Mouse (Mus musculus): ENCODE data around the gene Fgl2. TPM values are rescaled to one million over a fixed set of nuclear protein-coding genes. Genes with fewer than 3 reads are reported as not detected.

The Fgl2 gene
- polyA plus RNA-seq, 1 experiment from 2014 or later: 13.0 TPM

DNA sequence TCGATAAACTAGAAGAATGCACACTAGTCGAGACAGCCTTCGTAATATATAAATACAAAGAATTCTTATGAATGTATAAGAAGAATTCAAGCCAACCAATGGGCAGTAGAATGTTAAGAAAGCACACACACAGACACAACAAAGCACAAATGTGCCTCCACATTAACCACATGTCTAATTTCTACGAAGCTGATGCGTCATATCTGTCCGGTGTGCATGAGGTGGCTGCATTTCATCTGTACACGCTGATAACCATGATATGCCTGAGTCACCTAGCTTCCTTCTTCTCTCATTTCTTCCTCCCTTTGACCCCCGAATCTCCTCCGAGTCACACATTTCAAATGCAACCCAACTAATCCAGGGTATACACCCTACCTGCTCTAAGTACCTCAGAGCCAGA lies 12.5 kb downstream of the Fgl2 start:
- 82% methylated on average over 9 of the region's 9 CpGs for WGBS
- H3K36me3 ChIP-seq: no peaks in the 10 kb centered on the region
- no peaks in the 10 kb centered on the region for H3K27me3 ChIP-seq (replicated peaks)
- no peak overlapping the region for H3K4me2 ChIP-seq
- H3K4me1 ChIP-seq: peaks cover 22% of the 10 kb centered on the region
- H3K9me3 ChIP-seq: no peaks in the 10 kb centered on the region
- no peak for ATAC-seq (ENCODE audit: insufficient read depth, low FRiP score, low read depth)
- no peak overlapping the region for H3K27ac ChIP-seq
- H3K4me3 ChIP-seq (replicated peaks): no peak overlapping the region
- H3K9ac ChIP-seq: no peak overlapping the region

DNA sequence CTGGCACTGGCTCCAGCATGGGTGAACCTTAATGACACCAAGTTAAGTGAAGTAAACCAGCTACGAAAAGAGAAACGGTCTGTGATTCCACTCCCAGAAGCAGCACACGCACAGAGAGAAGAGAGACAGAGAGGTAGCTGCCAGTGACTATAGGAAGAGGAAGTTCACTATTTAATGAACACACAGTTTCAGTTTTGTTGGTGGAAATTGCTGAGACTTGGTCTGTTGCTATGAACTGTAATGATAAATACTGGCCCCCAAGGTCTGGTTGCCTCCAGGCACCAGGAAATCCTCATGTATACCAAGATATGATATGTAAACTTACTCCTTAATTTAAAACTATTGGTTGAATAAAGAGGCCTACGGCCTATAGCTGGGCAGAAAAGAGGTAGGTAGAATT lies 14.0 kb downstream of the Fgl2 start:
- Histone ChIP-seq H3K4me2 (no peak overlapping the region), H3K9me3 (no peaks in the 10 kb centered on the region), H3K27ac (no peak overlapping the region), H3K36me3 (no peaks in the 10 kb centered on the region), H3K4me3 (replicated peaks) (no peak overlapping the region), H3K9ac (no peak overlapping the region), H3K27me3 (replicated peaks) (no peaks in the 10 kb centered on the region), H3K4me1 (peaks cover 22% of the 10 kb centered on the region)
- ATAC-seq (ENCODE audit: insufficient read depth, low FRiP score, low read depth): no peak
- WGBS: 56% methylated on average over 4 of the region's 4 CpGs

DNA sequence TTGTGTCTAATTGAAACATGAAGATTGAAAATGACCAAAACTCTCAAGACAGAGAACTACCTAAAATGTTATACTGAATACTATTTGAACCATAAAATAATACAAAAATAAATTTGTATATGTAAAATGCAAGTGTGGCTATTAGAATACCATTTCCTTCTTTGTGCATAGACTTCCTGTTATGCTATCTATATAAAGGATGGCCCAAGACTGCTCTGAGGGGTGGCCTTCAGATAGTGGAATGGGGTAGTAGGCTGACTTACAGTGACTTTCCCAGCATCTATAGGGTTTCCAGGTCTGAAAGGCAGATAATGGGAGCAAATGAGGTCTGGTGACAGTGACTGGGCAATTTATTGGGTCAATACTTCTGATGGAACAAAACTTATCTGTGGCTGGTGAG lies 14.9 kb downstream of the Fgl2 start:
- ATAC-seq (ENCODE audit: insufficient read depth, low FRiP score, low read depth): no peak
- Histone ChIP-seq H3K27me3 (replicated peaks) (no peaks in the 10 kb centered on the region), H3K36me3 (no peaks in the 10 kb centered on the region), H3K9ac (no peak overlapping the region), H3K9me3 (no peaks in the 10 kb centered on the region), H3K4me2 (no peak overlapping the region), H3K4me1 (peaks cover 25% of the 10 kb centered on the region), H3K27ac (no peak overlapping the region), H3K4me3 (replicated peaks) (no peak overlapping the region)

DNA sequence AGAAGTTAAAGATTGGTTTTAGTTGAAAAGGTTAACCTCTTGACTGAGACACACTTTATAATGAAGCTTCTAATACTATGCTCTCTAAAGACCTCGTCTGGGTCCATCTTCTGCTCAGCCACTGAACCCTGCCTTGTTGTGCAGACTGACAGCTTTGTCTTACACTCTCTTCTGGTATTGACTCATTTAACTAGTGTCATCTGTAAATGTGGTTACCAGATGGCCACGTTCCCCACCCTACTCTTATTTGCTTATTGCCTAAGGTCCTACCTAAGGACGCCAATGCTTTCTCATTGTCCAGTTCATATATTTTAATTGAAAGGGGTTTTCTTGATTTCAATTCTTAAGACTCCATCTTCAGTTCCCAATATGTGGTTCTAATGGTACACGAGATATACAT lies 16.4 kb downstream of the Fgl2 start:
- no peak overlapping the region for H3K4me3 ChIP-seq (replicated peaks)
- ATAC-seq (ENCODE audit: insufficient read depth, low FRiP score, low read depth): no peak
- 77% methylated on average over 4 of the region's 4 CpGs for WGBS

DNA sequence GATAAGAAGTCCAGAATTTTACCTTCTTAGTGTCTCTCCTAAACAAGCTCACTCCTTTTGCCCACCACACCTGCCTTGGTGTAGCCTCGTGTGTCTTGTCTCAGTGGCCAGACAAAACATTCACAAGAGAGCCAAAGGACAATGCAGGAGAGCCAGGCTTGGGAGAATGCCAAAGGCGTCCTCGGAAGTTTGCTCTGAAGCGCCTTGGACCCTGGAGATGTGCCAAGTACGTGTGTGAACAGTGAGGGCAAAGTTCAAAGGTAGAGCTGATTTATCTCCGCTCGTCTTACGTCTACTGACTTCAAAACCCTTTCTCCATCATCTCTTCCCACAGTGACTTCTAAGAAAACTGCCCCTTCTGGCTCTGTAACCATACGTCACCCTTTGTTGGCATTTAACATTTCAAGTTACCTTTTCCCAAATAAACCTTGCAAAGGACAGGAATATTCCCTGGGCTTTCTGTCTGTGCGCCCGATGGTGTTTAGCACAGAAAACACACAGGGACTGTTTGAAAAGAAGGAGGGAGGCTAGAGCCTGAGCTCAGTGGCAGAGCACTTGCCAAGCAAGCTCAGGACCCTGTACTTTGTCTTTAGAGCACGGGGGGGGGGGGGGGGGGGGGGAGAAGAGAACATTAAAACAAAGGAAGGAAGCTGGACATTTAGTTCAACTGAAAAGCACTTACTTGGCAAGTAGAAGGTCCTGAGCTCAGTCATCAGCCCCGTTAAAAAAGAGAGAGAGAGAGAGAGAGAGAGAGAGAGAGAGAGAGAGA lies 19.4 kb downstream of the Fgl2 start:
- H3K9ac ChIP-seq: no peak overlapping the region
- H3K36me3 ChIP-seq: no peaks in the 10 kb centered on the region
- H3K4me1 ChIP-seq: 0 out of 2 replicates have a peak, but pooled peaks cover 2% of the 10 kb centered on the region
- no peak; the same call in 1 of the 2 replicates for ATAC-seq (ENCODE audit: insufficient read depth, low FRiP score, low read depth)
- H3K27me3 ChIP-seq (replicated peaks): no peaks in the 10 kb centered on the region
- WGBS: 19% methylated on average over 13 of the region's 13 CpGs
- no peak overlapping the region for H3K4me2 ChIP-seq
- no peak overlapping the region for H3K27ac ChIP-seq
- no peak overlapping the region for H3K4me3 ChIP-seq (replicated peaks)
- H3K9me3 ChIP-seq: no peaks in the 10 kb centered on the region

More for the DNA sequence above, 16.4 kb downstream of the Fgl2 start:
- Histone ChIP-seq H3K9ac (no peak overlapping the region), H3K9me3 (no peaks in the 10 kb centered on the region), H3K36me3 (no peaks in the 10 kb centered on the region), H3K4me1 (peaks cover 10% of the 10 kb centered on the region; the same call in 1 of the 2 replicates), H3K27me3 (replicated peaks) (no peaks in the 10 kb centered on the region), H3K27ac (no peak overlapping the region), H3K4me2 (no peak overlapping the region)

DNA sequence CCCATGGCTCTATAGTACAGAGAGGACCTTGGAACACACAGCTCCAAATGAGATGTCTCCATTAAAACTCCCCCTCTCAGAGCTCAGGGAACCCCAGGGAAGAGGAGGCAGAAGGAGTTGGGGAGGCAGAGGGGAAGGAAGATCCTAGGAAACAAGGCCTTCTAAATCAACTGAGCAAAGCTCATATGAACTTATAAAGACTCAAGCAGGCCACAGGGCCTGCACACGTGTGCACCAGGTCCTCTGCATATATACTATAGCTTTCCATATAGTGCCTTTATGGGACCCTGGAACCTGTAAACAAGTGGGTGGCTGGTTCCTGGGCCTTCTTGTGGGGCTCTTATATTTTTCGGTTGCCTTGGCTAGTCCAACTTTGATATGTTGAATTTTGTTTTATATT lies 22.1 kb downstream of the Fgl2 start:
- Histone ChIP-seq H3K4me1 (0 out of 2 replicates have a peak, but pooled peaks cover 2% of the 10 kb centered on the region), H3K9ac (no peak overlapping the region), H3K27me3 (replicated peaks) (no peaks in the 10 kb centered on the region), H3K9me3 (no peaks in the 10 kb centered on the region), H3K36me3 (no peaks in the 10 kb centered on the region), H3K4me2 (no peak overlapping the region), H3K27ac (no peak overlapping the region), H3K4me3 (replicated peaks) (no peak overlapping the region)
- ATAC-seq (ENCODE audit: insufficient read depth, low FRiP score, low read depth): no peak
- 84% methylated on average over 2 of the region's 2 CpGs for WGBS

DNA sequence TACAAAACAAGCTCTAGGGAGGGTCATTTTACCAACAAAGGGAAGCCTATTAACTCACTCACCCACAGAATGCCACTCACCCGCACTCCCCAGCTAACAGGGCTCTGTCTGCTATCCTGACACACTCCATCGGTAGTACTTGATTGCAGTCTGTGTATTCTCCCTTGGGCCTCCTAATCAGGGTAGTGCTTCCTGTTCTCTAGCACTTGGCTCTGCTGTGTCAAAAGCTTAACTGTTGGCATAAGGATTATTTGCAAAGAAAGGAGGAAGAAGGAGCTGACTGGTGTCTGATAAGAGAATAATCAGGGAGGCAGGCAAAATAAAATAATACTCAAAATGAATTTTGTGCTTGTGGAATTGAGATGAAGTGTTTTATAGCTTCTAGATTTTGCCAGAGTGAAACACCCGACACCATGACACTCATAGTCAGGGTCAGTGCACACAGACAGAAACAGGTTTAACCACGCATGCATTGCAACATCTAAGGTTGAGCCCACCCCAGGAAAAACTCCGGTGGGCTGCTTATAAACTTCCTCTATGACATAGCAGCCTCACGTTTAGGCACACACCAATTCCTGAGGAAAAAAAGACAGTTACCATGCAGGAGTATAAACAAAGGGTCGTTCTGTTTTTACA lies 22.9 kb downstream of the Fgl2 start:
- 28% methylated on average over 7 of the region's 7 CpGs for WGBS
- Histone ChIP-seq H3K9ac (no peak overlapping the region), H3K4me2 (no peak overlapping the region), H3K4me1 (0 out of 2 replicates have a peak, but pooled peaks cover 2% of the 10 kb centered on the region), H3K9me3 (no peaks in the 10 kb centered on the region), H3K27ac (no peak overlapping the region), H3K36me3 (no peaks in the 10 kb centered on the region), H3K4me3 (replicated peaks) (no peak overlapping the region), H3K27me3 (replicated peaks) (no peaks in the 10 kb centered on the region)
- no peak for ATAC-seq (ENCODE audit: insufficient read depth, low FRiP score, low read depth)

DNA sequence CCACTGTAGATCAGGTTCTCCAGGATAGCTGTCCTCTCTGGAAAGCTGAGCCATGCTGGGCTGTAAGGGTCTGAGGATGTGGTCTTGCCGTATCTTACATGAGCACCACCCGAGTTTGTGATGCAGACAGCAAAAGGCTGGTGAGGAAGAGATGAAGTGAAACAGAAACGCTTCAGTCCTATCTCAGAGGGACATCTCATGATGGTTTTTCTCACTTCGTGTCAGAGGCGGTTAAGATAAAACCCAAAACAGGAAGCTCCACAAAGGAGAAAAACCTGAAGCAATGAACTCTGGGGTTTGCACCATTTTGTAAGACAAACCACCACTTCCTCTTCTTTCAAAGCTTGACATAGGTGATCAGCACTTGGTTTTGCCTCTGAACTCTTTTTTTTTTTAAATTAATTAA lies 38.8 kb downstream of the Fgl2 start:
- Histone ChIP-seq H3K4me2 (no peak overlapping the region), H3K27me3 (replicated peaks) (no peaks in the 10 kb centered on the region), H3K9ac (no peak overlapping the region), H3K4me1 (no peaks in the 10 kb centered on the region), H3K4me3 (replicated peaks) (no peak overlapping the region), H3K27ac (no peak overlapping the region), H3K9me3 (no peaks in the 10 kb centered on the region), H3K36me3 (no peaks in the 10 kb centered on the region)
- WGBS: 76% methylated on average over 5 of the region's 5 CpGs
- no peak for ATAC-seq (ENCODE audit: insufficient read depth, low FRiP score, low read depth)

DNA sequence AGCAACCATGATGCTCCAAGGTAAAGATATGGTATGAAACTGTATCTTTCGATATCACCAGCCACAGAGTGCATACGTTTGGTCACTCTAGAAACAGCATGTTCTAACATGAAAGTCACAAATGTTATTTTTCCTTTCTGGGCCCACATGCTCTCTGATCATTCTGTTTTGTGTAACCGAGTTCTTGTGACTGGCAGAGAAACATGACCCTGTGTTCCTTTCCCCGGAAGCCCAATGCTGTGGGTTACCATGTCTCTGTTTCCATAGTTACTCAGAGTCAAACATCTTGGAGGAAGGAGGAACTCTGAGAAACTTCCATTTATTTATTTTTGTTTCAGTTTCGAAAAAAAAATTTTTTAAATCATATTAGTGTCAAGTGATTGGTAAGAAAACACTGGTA lies 39.6 kb downstream of the Fgl2 start:
- WGBS: 69% methylated on average over 5 of the region's 5 CpGs
- Histone ChIP-seq H3K9ac (no peak overlapping the region), H3K4me1 (no peaks in the 10 kb centered on the region), H3K36me3 (no peaks in the 10 kb centered on the region), H3K4me2 (no peak overlapping the region), H3K27me3 (replicated peaks) (no peaks in the 10 kb centered on the region), H3K4me3 (replicated peaks) (no peak overlapping the region), H3K27ac (no peak overlapping the region), H3K9me3 (no peaks in the 10 kb centered on the region)
- no peak for ATAC-seq (ENCODE audit: insufficient read depth, low FRiP score, low read depth)

DNA sequence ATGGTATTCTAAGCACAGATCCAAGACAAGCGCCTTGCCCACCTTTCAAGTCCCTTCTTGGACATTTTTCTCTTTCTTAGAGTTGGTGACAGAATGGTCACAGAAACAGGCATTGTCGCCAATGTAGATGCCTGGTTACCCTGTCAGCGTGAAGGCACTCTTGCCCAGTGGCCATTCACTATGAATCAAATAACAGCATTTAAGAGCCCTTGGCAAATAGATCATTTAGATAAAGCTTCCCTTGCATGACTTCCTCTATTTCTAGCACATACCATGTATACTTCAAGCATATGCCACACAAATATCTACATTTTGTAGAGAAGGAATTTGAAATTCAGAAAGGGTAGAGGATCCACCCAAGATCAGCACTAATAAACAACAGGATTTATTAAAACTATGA lies 40.9 kb downstream of the Fgl2 start:
- H3K4me3 ChIP-seq (replicated peaks): no peak overlapping the region
- no peaks in the 10 kb centered on the region for H3K9me3 ChIP-seq
- no peak overlapping the region for H3K9ac ChIP-seq
- no peak overlapping the region for H3K4me2 ChIP-seq
- ATAC-seq (ENCODE audit: insufficient read depth, low FRiP score, low read depth): no peak
- 90% methylated on average over 3 of the region's 3 CpGs for WGBS
- no peaks in the 10 kb centered on the region for H3K36me3 ChIP-seq
- H3K4me1 ChIP-seq: no peaks in the 10 kb centered on the region
- H3K27ac ChIP-seq: no peak overlapping the region
- no peaks in the 10 kb centered on the region for H3K27me3 ChIP-seq (replicated peaks)

DNA sequence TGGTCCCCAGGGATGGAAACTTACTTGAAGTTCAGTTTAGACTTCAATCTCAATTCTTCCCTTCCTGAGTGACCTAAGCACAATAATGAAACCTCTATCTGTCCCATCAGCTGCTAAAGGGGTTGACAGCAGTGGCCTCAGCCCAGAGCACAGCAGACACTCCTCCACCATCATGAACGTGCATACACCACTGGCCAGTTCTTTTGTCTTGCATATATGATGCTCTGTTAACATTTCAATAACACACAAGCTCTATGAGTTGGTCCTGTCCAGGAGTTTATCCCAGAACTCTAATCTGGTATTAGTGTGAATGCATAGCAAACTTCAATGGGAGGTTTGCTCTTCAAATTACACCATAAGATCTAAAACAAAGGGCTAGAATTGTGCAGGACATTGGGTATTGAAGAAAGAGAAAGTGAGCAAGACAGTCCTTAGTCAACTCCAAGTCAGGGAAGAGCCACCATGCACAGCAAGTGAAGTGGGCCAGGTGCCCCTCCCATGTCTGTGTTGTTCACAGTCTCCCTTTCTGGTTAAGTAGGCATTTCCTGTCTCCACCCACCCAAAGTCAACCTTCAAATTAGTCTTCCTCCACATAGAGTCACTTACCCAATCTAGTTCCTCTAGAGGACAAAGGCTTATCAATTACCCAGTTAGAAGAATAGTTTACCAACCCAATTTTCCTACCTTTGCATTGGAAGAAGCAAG lies 41.8 kb downstream of the Fgl2 start:
- 65% methylated on average over 1 of the region's 1 CpGs for WGBS
- H3K9me3 ChIP-seq: no peaks in the 10 kb centered on the region
- no peak overlapping the region for H3K4me3 ChIP-seq (replicated peaks)
- H3K4me1 ChIP-seq: no peaks in the 10 kb centered on the region
- H3K4me2 ChIP-seq: no peak overlapping the region
- no peaks in the 10 kb centered on the region for H3K27me3 ChIP-seq (replicated peaks)
- no peak for ATAC-seq (ENCODE audit: insufficient read depth, low FRiP score, low read depth)
- no peak overlapping the region for H3K27ac ChIP-seq
- H3K9ac ChIP-seq: no peak overlapping the region
- no peaks in the 10 kb centered on the region for H3K36me3 ChIP-seq

DNA sequence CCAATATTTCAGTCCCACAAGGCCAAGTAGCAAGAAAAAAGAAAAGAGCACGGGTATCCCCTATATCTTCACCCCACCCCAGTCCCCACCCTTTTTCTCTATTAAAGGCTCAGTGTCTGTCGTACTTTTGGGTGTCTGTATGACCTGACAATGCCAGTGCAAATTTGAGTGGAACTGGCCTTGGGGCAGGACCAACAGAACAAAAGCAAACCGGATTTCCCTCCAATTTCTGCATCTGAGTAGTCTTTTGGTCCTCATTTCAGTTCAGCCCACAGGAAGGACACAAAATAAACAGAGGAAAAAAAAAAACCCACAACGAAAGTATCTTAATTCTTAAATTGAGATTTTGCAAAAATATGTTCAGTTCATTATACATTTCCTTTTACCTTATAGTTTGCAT lies 46.2 kb downstream of the Fgl2 start:
- WGBS: 55% methylated on average over 4 of the region's 4 CpGs
- Histone ChIP-seq H3K4me1 (no peaks in the 10 kb centered on the region), H3K36me3 (no peaks in the 10 kb centered on the region), H3K27ac (no peak overlapping the region), H3K4me2 (no peak overlapping the region), H3K27me3 (replicated peaks) (no peaks in the 10 kb centered on the region), H3K4me3 (replicated peaks) (no peak overlapping the region), H3K9ac (no peak overlapping the region), H3K9me3 (no peaks in the 10 kb centered on the region)
- ATAC-seq (ENCODE audit: insufficient read depth, low FRiP score, low read depth): no peak

All from stomach, embryonic 15.5 days (tissue).